Mouse (Mus musculus): ENCODE results near the gene Nipsnap3a. TPM values are rescaled to one million over a fixed set of nuclear protein-coding genes. Genes with fewer than 3 reads are reported as not detected.
A peak's percentile ranks its signal among the peaks of the same experiment; 100 is the strongest.

Nipsnap3a gene
- total and polyA plus RNA-seq, 2 experiments = not detected

- no peak overlapping the region for H3K27ac ChIP-seq (replicated peaks; ENCODE audit: insufficient read depth, low read depth, low read length)
- DNase-seq (ENCODE audit: extremely low read depth, low read depth, low spot score) = no peak
- no peaks in the 10 kb centered on the region for H3K79me2 ChIP-seq (ENCODE audit: control insufficient read depth, insufficient read depth, low read length)
- no peaks in the 10 kb centered on the region for H3K27me3 ChIP-seq (ENCODE audit: control insufficient read depth, insufficient read depth, low read length)
- no peak for TF ChIP-seq CTCF (IDR thresholded peaks at IDR 0.05; ENCODE audit: low read depth, low read length)
- no peak for TF ChIP-seq POLR2A (IDR thresholded peaks at IDR 0.05; ENCODE audit: extremely low read depth, insufficient read depth, low read length)
- 83% methylated on average over 8 of the region's 8 CpGs for WGBS
- H3K36me3 ChIP-seq (ENCODE audit: control insufficient read depth, insufficient read depth, low read length) = peaks cover 40% of the 10 kb centered on the region
- H3K9ac ChIP-seq (ENCODE audit: low read depth, low read length) = no peak overlapping the region
- H3K4me3 ChIP-seq (ENCODE audit: insufficient read depth, low read depth, low read length) = no peak overlapping the region
- H3K4me1 ChIP-seq (ENCODE audit: control insufficient read depth, insufficient read depth, low read length) = peaks cover 2% of the 10 kb centered on the region
Observed at GRCm38 (mm10) chr4:53030326-53030948, 41.4 kb downstream of the Nipsnap3a start.

GRCm38 (mm10) chr4:53043819-53044218 is 54.7 kb downstream of the Nipsnap3a start:
- no peak overlapping the region for H3K9ac ChIP-seq (ENCODE audit: low read depth, low read length)
- no peaks in the 10 kb centered on the region for H3K27me3 ChIP-seq (ENCODE audit: control insufficient read depth, insufficient read depth, low read length)
- WGBS = 94% methylated on average over 8 of the region's 8 CpGs
- H3K4me1 ChIP-seq (ENCODE audit: control insufficient read depth, insufficient read depth, low read length) = no peaks in the 10 kb centered on the region
- DNase-seq (ENCODE audit: extremely low read depth, low read depth, low spot score) = no peak
- no peak overlapping the region for H3K27ac ChIP-seq (replicated peaks; ENCODE audit: insufficient read depth, low read depth, low read length)
- H3K79me2 ChIP-seq (ENCODE audit: control insufficient read depth, insufficient read depth, low read length) = no peaks in the 10 kb centered on the region
- peaks cover 84% of the 10 kb centered on the region for H3K36me3 ChIP-seq (ENCODE audit: control insufficient read depth, insufficient read depth, low read length)
- no peak overlapping the region for H3K4me3 ChIP-seq (ENCODE audit: insufficient read depth, low read depth, low read length)
- no peak for TF ChIP-seq POLR2A (IDR thresholded peaks at IDR 0.05; ENCODE audit: extremely low read depth, insufficient read depth, low read length)
- TF ChIP-seq CTCF (IDR thresholded peaks at IDR 0.05; ENCODE audit: low read depth, low read length) = no peak

GRCm38 (mm10) chr4:53045807-53046206 is 56.7 kb downstream of the Nipsnap3a start:
- H3K4me1 ChIP-seq (ENCODE audit: control insufficient read depth, insufficient read depth, low read length) = no peaks in the 10 kb centered on the region
- H3K27me3 ChIP-seq (ENCODE audit: control insufficient read depth, insufficient read depth, low read length) = no peaks in the 10 kb centered on the region
- no peak for DNase-seq (ENCODE audit: extremely low read depth, low read depth, low spot score)
- 96% methylated on average over 7 of the region's 7 CpGs for WGBS
- no peak overlapping the region for H3K27ac ChIP-seq (replicated peaks; ENCODE audit: insufficient read depth, low read depth, low read length)
- no peak overlapping the region for H3K9ac ChIP-seq (ENCODE audit: low read depth, low read length)
- H3K79me2 ChIP-seq (ENCODE audit: control insufficient read depth, insufficient read depth, low read length) = no peaks in the 10 kb centered on the region
- TF ChIP-seq POLR2A (IDR thresholded peaks at IDR 0.05; ENCODE audit: extremely low read depth, insufficient read depth, low read length) (no peak), CTCF (IDR thresholded peaks at IDR 0.05; ENCODE audit: low read depth, low read length) (no peak)
- no peak overlapping the region for H3K4me3 ChIP-seq (ENCODE audit: insufficient read depth, low read depth, low read length)
- peaks cover 89% of the 10 kb centered on the region for H3K36me3 ChIP-seq (ENCODE audit: control insufficient read depth, insufficient read depth, low read length)

- DNase-seq (ENCODE audit: extremely low read depth, low read depth, low spot score) = peak; percentile 74
- H3K9ac ChIP-seq (ENCODE audit: low read depth, low read length) = no peak overlapping the region
- TF ChIP-seq POLR2A (IDR thresholded peaks at IDR 0.05; ENCODE audit: extremely low read depth, insufficient read depth, low read length) = no peak
- no peak for TF ChIP-seq CTCF (IDR thresholded peaks at IDR 0.05; ENCODE audit: low read depth, low read length)
- H3K27me3 ChIP-seq (ENCODE audit: control insufficient read depth, insufficient read depth, low read length) = no peaks in the 10 kb centered on the region
- 62% methylated on average over 9 of the region's 9 CpGs for WGBS
- no peaks in the 10 kb centered on the region for H3K4me1 ChIP-seq (ENCODE audit: control insufficient read depth, insufficient read depth, low read length)
- peaks cover 88% of the 10 kb centered on the region for H3K36me3 ChIP-seq (ENCODE audit: control insufficient read depth, insufficient read depth, low read length)
- no peak overlapping the region for H3K4me3 ChIP-seq (ENCODE audit: insufficient read depth, low read depth, low read length)
- H3K27ac ChIP-seq (replicated peaks; ENCODE audit: insufficient read depth, low read depth, low read length) = no peak overlapping the region
- H3K79me2 ChIP-seq (ENCODE audit: control insufficient read depth, insufficient read depth, low read length) = no peaks in the 10 kb centered on the region
Observed at GRCm38 (mm10) chr4:53046238-53047022, 57.4 kb downstream of the Nipsnap3a start.

Other genes starting within 250 kb of the Nipsnap3a start
- gene Olfr275, start 174.7 kb upstream of the Nipsnap3a start, total RNA-seq (2014; rRNA removed) = not detected in 2 replicates
- not detected in 2 replicates for gene Olfr275, start 174.7 kb upstream of the Nipsnap3a start, polyA plus RNA-seq (2012; rRNA removed)
- gene Olfr273, start 130.0 kb upstream of the Nipsnap3a start, total RNA-seq (2014; rRNA removed) = not detected in 2 replicates
- gene Olfr273, start 130.0 kb upstream of the Nipsnap3a start, polyA plus RNA-seq (2012; rRNA removed) = not detected in 2 replicates
- not detected in 2 replicates for gene Olfr272, start 70.1 kb upstream of the Nipsnap3a start, total RNA-seq (2014; rRNA removed)
- not detected in 2 replicates for gene Olfr272, start 70.1 kb upstream of the Nipsnap3a start, polyA plus RNA-seq (2012; rRNA removed)
- gene Olfr270, start 24.7 kb upstream of the Nipsnap3a start, total RNA-seq (2014; rRNA removed) = not detected in 2 replicates
- gene Olfr270, start 24.7 kb upstream of the Nipsnap3a start, polyA plus RNA-seq (2012; rRNA removed) = not detected in 2 replicates
- gene Nipsnap3b, start 22.6 kb downstream of the Nipsnap3a start, total RNA-seq (2014; rRNA removed) = 91.3 and 95.4 TPM in 2 replicates
- 87.1 and 89.7 TPM in 2 replicates for gene Nipsnap3b, start 22.6 kb downstream of the Nipsnap3a start, polyA plus RNA-seq (2012; rRNA removed)
- 65.4 and 89.1 TPM in 2 replicates for gene Abca1, start 170.6 kb downstream of the Nipsnap3a start, total RNA-seq (2014; rRNA removed)
- gene Abca1, start 170.6 kb downstream of the Nipsnap3a start, polyA plus RNA-seq (2012; rRNA removed) = 17.1 and 21.0 TPM in 2 replicates

Measured in liver, adult 2 months (tissue).